Mouse (Mus musculus) layer of hippocampus, adult 8-10 months (tissue): ENCODE measurements around the gene Best1. TPM values are rescaled to one million over a fixed set of nuclear protein-coding genes. Genes with fewer than 3 reads are reported as not detected.
A peak's percentile ranks its signal among the peaks of the same experiment; 100 is the strongest.
"Not testable (repeated sequence)": the region's sequence is repeated elsewhere in the genome, so short reads cannot be mapped to it uniquely, and the experiment has no call there.

Experiments used
- DNase-seq, 2 experiments: peaks; one replicate each; pipeline ENCODE4 v3.0.0; 2022; ENCODE audit warnings: low spot score in 2 of 2
- total RNA-seq, 4 experiments: library from RNA; stranded (reverse); gene quantifications; 2 replicates each; pipeline ENCODE4 v1.2.4; 2022

Best1 gene
- total RNA-seq, 4 experiments from 2014 or later, result 0.76 to 2.1 (median 1.1) TPM

DNA sequence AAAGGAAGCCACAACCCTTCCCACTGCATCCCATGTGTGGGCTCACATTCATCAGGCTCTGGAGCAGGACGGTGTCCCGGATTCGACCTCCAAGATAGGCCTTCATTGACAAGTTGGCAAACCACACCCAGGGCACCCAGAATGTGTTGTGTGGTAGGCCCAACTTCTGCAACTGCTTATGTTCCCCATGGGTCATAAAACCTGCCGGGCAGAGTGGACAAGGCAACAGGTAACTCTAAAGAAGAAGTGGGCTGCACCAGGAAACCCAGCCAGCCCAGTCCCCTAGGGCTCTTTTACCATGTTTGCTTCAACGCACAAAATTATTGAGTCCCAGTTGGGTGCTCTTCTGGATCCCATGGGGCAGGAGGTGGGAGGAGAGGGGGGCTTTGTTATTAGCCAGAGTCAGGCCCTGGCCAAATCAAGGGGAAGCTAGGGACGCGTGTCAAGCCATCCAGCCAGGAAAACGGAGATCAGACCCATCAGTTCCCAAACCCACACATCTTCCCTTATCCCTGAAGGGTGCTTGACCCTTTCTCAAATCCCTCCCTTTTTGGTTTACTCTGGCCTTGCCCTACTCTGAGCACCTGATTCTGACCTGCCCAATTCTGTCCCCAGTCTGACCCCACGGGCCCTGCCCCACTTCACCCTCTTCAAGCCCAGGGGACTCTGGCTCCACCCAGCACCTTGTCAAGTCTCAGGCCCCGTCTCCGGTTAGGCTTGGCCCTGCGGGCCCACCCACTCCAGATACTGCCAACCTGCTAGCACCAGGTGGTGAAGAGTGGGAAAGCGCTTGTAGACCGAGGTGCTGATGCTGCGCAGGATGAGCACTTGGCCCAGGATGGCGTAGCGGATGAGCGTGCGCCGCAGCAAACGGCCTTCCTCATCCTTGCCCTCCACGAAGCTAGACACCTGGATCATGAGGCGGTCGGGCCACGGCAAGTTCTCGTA is 9.1 kb downstream of the Best1 start:
- DNase-seq, result no peak

DNA sequence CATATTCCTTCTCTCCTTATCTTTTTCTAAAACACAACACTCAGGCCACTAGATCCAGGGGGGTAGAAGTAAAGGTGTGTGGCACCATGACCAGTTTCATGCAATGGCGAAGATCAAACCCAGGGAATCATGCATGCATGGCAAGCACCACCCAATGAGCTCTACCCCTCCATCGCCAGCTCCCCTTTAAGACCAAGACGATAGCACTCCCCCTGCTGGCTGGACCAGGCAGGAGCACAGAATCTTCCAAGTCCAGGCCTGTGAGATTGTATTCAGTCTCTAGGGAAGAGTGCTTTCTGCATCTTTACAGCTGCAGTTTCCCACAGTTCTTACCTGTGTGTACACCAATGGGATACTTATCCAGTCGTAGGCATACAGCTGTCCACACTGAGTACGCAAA is 10.1 kb downstream of the Best1 start:
- DNase-seq, result peak; percentile 71 to 84

DNA sequence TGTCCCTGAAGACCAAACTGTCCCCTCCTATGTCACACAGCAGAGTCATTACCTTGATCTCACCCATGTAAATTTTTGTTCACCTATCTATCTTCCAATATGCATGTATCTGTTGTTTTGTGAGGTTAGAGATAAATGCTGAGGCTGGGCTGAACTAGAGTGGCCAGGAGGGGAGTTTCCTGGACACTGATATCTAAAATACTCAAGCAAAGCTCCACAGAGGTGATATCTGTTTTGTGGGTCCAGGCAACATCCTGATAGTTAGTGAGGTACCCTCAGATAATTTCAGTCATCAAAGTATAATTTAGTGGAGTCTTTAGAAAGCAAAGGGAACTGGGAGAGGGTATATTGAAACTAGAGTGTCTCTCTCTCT is 11.6 kb downstream of the Best1 start:
- no peak for DNase-seq

DNA sequence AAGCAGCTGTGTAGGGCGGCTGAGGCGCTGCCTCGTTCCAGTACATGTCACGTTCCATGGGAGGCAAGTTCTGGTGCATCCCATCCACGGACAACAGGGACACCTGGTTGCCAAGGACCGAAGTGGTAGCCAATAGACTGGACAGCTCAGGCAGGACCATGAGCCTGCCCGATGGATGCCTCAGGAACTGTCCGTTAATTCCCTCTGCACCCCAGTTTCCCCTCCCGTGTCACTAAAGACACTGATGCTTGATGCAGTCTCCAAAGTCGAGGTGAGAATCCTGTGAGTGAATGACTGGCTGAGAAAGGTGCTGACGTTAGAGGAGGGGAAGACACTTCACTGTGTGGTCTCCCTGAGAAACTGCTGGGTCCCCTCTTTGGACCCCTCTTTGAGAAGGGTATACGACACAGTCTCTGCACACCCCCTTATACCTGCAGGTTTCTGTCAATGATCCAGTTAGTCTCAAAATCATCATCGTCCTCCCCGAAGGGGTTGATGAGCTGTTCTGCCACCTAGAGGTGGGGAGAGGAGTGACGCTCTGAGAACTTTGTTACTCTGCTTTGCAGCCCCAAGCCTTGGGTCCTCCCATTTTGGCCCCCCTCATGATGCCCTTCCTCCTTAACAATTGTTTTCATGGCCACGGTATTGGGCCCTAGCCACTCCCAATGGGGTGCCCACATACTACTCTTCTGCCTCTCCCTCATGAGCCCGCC is 12.1 kb downstream of the Best1 start:
- no peak for DNase-seq

DNA sequence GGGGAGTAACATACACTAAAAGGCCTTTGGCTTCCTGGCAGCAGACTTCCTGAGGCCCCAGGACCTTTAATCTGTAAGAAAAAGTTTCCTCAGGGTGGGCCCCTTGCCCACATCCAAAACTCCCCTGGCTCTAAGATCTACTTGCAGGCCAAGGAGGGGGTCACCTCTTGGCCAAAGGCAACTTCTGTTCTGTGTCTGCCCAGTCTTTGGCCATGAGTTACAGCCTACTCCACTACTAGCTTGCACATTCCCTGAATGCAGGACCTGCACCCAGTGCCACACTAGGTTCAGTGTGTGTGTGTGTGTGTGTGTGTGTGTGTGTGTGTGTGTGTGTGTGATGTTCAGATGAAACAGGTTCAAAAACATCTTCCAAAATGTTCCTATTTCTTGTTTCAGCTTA is 13.8 kb downstream of the Best1 start:
- DNase-seq, result no peak

DNA sequence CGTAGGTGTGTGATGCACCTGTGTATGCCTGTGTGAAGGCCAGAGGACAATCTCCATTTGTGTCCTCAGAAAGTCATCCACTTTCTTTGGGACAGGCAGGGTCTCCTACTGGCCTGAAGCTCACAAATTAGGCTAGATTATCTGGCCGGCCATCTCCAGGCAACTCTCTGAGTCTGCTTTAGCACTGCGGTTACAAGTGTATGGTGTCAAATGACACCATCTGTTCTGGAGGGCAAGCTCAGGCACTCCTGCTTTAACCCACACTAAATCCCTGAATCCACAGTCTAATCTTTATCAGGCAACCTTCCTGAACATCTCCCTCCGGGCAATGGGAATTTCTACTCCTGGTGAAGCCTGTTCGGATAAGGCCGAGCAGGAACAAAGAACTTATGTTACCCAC is 14.2 kb downstream of the Best1 start:
- DNase-seq, result no peak

DNA sequence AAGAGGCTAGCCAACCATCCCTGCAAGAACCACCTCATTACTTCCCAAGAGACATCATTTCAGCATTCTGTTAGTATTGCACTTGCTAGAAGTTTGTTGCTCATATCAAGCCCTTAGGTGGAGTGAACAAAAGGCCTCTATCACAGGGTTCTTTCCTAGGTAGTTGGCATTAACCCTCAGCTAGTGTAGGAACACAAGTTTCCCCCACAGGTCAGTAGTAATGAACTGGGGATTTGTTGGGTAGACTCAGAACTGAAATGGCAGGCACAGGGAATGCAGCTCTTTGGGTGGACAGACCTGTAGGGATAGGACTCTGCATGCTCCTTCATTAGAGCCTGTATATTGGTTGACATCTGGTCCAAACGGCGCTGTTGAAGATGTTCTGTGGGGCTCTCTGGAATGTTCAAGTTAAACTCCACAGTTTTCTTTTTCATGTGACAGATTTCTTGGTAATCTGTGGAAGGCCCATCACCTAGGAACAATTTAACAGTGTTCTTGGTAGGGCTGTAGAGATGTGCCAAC is 15.5 kb downstream of the Best1 start:
- DNase-seq, result no peak

DNA sequence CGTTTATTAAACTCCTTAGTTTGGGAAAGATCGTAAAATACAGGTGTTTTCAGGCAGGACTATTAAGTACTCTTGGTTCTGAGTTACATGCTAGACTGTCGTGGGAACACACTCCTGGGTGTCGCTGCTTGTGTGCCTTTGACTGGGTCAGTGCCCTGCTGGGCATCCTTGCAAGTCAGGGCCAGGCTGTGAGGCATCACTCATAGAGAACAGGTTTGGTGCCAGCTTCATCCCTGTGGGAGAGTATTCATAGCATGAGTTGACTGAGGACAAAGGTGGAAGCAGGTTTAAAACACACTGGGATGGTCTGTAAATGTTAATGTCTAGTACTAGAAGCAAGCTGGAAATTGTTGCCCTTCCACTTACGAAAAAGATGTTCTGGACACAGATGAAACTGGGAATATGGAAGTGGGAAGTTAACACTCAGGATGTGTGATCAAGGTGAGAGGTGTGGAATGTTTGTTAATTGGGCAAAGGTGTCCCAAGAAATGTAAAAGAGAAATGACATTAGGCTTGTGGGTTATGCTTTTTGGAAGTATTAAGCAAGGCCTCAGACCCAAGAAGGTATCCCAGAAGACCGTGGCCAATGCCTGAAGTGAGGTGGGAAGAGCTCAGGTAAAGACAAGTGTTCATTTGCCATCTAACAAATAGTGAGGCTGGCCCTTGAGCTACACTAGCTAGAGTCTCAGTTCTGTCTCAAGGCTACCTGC is 16.1 kb downstream of the Best1 start:
- no peak for DNase-seq

DNA sequence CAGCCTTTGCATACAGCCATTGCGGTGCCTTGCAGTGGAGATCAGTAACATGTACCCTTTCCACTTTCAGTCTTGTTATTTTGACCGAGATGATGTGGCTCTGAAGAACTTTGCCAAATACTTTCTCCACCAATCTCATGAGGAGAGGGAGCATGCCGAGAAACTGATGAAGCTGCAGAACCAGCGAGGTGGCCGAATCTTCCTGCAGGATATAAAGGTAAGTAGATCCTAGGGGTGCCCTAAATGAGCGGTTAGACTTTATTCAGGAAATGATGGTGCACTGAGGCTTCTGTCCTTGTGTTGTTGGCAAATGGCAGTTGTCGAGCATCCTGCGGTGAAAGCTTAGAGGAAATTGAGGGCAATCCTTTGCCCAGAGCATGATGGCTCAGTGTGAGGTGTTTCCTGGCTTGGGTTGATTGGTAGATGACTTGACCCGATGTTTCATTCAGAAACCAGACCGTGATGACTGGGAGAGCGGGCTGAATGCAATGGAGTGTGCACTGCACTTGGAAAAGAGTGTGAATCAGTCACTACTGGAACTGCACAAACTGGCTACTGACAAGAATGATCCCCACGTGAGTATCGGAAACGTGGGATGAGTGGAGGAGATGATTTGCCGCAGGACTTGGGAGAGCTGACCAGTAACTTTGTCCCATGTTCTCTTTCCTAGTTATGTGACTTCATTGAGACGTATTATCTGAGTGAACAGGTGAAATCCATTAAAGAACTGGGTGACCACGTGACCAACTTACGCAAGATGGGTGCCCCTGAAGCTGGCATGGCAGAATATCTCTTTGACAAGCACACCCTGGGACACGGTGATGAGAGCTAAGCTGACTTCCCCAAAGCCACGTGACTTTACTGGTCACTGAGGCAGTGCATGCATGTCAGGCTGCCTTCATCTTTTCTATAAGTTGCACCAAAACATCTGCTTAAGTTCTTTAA is 17.1 kb downstream of the Best1 start:
- DNase-seq, result no peak

DNA sequence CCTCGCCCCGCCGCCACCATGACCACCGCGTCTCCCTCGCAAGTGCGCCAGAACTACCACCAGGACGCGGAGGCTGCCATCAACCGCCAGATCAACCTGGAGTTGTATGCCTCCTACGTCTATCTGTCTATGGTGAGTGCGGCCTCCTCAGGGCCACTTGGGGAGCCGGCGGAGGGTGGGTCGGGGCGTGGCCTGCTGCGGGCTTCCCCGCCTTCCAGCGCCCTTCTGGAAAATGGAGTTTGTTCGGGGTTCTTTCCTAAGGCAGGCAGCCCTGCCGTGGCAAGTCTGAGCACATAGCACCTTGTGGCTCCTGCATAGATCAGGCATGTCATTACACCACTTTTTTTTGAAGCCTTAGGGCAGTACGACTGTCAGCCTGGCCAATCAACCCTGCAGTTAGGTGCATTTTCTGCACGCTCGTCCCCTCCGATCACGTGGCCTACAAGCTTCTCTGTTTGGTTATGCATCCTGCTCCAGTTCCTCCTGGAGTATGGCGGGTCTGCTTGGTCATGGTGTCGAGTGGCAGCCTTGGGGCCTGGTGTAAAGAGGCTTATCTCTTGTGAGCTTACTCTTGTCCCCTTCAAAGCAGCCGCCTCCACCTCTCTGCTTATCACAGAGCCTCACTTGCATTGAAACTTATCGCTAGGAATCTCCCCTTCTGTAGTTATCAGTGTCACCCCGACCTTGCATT is 18.4 kb downstream of the Best1 start:
- DNase-seq, result peak in 1 of 2 experiments; percentile 65

DNA sequence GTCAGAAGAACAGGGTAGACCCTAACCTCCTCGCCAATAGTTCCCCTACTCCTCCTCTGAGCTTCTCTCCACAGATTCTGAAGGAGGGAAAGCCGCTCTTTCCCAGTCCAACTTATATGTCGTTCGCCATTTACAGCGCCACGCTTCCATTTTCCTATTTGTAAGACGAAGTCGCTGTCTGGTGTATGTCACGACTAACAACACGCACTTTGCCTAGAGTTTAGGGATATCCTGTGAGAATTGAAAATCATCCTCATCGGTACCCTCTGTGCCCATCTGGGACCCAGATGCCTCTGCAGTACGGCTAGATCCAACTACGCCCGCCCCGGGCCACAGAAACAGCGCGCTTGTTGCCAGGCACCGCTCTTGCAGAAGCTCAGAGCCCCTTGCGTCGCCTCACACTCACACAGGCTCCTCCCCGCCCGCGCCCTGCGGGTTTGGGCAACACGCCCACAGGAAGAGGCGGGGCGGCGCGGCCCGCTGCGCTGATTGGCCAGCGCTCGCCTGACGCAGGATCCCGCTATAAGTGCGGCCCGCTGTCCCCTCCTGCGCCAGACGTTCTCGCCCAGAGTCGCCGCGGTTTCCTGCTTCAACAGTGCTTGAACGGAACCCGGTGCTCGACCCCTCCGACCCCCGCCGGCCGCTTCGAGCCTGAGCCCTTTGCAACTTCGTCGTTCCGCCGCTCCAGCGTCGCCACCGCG is 19.1 kb downstream of the Best1 start:
- DNase-seq, result peak; percentile 95 to 98

DNA sequence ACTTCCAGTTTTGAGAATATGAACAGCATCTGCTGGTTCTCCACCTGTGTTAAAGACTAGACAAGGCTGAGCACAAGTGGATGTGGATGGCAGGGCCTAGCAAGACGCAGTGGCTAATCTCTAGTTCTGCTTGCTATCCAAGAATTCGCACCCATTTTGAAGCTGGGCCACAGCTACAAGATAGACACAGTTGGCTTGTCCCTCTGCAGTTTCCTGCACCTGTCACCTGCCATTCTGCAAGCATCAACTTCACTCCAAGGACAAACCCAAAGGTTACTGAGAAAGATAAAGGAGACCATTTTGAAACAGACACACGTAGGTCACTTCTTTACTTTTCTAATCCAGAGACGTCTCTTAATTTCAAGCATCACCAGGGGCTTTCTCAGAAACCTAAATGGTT is 19.8 kb downstream of the Best1 start:
- DNase-seq, result no peak

DNA sequence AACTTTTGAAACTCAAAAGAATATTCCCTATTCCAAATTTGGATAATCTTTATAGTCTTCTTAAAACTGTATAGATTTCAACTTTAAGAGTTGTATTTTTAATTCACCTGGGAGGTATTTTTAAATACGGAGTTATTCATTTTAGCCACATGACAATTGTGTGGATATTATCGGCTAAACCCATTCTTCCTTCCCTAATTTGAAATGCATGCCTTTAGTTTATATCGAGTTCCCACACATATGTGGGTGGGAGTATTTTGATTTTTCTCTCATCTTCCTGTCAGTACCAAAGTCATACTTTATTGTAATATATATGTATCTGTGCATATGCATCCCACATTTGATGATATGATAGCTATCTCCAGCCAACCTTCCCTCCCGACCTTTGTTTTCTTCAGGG is 21.2 kb downstream of the Best1 start, which contains the start of gene Fth1:
Gene Fth1, plus strand, starts transcription at position 341 of the 400 bp plus-strand sequence.
- no peak for DNase-seq

DNA sequence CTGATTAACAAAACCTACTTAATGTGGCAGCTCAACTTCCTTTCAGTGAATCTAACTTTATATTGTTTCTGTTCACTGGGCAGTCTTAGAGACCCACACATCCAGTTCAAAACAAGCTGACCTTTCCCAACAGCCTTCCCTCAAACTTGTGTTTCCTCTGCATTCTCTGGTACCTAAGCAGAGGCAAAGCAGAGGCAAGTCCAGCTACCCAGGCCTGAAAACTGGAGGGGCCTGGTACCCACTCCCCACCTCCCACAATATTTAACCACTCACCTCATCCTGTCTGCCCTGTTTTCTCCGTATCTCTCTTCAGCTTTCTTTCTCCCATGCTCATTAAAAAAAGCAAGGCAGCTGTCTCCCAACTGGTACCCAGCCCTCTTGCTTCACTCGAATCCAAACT is 22.3 kb downstream of the Best1 start:
- no peak for DNase-seq

DNA sequence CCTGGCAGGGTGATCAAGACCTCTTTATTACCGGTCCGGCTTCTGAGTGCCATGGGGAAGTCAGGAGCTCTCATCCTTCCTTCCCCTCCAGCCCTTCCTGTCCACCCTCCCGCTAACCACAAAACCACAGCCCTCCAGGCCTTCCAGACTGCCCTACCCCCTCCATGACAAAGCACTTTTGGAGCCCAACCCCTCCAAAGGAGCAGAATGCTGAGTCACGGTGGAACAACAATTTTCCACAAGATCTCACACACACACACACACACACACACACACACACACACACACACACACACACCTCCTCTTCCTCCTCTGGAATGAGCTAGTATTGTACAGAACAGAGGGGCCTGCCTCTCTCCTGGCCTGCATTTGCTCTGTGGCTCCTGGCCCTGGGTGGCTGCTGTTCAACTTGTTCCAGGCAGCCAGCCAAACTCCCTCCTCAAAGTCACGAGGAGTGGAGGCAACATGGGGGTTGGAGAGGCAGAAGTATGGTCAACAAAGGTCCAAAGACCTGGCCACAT is 22.9 kb downstream of the Best1 start:
- peak; percentile 70 to 83 for DNase-seq

DNA sequence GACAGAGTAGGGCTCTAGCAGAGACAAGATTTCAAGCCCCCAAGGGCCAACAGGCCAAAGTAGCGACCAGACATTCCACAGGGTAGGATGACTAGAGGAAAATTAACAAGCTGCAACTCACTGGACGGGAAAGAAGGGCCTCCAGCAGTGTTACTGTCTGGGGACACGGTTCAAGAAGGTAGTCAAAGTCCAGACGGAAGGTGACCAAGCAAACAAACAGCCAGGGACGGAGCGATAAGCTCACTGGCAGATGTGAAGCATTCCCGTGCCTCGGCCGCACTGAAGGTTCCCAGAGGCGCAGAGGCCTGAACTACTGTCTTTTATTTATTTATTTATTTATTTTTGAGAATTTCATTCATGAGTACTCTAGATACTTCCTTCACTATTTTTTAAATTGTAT is 24.3 kb downstream of the Best1 start:
- no peak for DNase-seq

DNA sequence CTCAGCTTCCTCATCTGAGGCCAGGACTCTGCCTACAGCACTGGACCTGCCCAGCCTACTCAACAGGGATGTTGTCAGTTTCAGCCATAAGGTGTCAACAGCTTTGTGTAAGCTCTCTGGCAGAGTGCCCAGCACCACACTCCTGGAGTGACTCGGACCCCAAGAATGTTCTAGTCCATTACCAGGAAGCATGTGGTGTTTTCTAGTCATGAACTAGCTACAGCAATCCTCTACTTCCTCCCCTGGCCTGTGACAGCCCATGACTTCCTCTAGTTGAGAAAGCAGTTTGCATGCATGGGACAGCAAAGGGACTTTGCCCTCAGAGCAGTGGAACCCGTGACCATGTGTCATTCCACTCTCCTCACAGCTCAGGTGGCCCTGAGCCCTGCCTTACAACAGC is 26.6 kb downstream of the Best1 start:
- DNase-seq, result not testable (repeated sequence)

DNA sequence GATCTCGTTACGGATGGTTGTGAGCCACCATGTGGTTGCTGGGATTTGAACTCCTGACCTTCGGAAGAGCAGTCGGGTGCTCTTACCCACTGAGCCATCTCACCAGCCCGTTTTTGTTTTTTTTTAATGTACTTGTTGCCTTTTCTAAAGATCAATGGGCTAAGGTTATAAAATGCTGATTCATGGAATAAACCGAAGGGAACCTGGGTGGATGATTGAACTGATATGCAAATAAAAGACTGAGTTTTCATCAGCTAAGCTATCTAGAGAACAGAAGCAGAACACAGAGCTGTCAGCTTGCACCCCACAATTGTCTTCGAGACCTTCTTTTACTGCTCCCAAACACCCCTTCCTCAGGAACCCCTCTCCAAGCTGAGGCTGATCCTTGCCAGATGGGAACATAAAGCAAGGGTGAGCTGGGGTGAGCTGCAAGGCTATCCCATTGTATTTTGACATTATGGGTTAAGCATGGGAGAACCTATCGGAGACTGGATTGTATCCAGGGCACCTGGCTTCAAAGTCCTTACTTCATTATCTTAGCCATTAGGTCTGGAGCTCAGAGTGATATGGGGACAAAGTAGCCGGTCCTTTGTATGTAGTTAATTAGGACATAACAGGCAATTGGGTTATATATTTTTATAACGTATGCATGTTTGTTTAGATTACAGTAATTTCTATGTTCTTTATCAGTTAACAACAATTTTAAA is 33.2 kb downstream of the Best1 start:
- DNase-seq, result no peak
